Mouse (Mus musculus): ENCODE measurements around the gene Gm21974.

- no peak for TF ChIP-seq POLR2A (IDR thresholded peaks at IDR 0.05; ENCODE audit: control insufficient read depth, extremely low read depth, insufficient read depth, low read length, poor library complexity)
- TF ChIP-seq CTCF (IDR thresholded peaks at IDR 0.05; ENCODE audit: borderline replicate concordance, control insufficient read depth, extremely low read depth, insufficient read depth, low read length, poor library complexity), result no peak
Observed at GRCm38 (mm10) chr7:127898179-127898956, 3.1 kb upstream of the Gm21974 start.

Measured in thymus, adult 2 months (tissue).